Mouse (Mus musculus): ENCODE data around the gene Irf2bp2. TPM values are rescaled to one million over a fixed set of nuclear protein-coding genes. Genes with fewer than 3 reads are reported as not detected.

Irf2bp2 gene
- 28.3 TPM for polyA plus RNA-seq (2015; fragmentation: Illumina TruSeq; extraction: RNeasy Lipid Tissue Mini Kit (QIAGEN cat#74804); ENCODE audit: insufficient read depth, low replicate concordance)

GRCm38 (mm10) chr8:126593889-126594480 is at the start of gene Irf2bp2:
TSS of gene Irf2bp2 (minus strand) at chr8:126593986.

Other genes with a start within 250 kb of the Irf2bp2 start
- gene Coa6, start 171.5 kb downstream of the Irf2bp2 start, polyA plus RNA-seq (2015; fragmentation: Illumina TruSeq; extraction: RNeasy Lipid Tissue Mini Kit (QIAGEN cat#74804); ENCODE audit: insufficient read depth, low replicate concordance) = 22.5 TPM
- 6.4 TPM for gene Tarbp1, start 118.9 kb downstream of the Irf2bp2 start, polyA plus RNA-seq (2015; fragmentation: Illumina TruSeq; extraction: RNeasy Lipid Tissue Mini Kit (QIAGEN cat#74804); ENCODE audit: insufficient read depth, low replicate concordance)